Mouse (Mus musculus) adrenal gland, adult 8-10 months (tissue): ENCODE results near the gene Snx9. TPM values are rescaled to one million over a fixed set of nuclear protein-coding genes. Genes with fewer than 3 reads are reported as not detected.
A peak's percentile ranks its signal among the peaks of the same experiment; 100 is the strongest.

Experiments
- DNase-seq: peaks from one replicate; pipeline ENCODE4 v3.0.0; 2022
- total RNA-seq, 4 experiments: library from RNA; stranded (reverse); gene quantifications; 2 replicates each; pipeline ENCODE4 v1.2.4; 2022

The Snx9 gene
- total RNA-seq, 4 experiments from 2014 or later: 46.3 to 61.4 (median 52.9) TPM

DNA sequence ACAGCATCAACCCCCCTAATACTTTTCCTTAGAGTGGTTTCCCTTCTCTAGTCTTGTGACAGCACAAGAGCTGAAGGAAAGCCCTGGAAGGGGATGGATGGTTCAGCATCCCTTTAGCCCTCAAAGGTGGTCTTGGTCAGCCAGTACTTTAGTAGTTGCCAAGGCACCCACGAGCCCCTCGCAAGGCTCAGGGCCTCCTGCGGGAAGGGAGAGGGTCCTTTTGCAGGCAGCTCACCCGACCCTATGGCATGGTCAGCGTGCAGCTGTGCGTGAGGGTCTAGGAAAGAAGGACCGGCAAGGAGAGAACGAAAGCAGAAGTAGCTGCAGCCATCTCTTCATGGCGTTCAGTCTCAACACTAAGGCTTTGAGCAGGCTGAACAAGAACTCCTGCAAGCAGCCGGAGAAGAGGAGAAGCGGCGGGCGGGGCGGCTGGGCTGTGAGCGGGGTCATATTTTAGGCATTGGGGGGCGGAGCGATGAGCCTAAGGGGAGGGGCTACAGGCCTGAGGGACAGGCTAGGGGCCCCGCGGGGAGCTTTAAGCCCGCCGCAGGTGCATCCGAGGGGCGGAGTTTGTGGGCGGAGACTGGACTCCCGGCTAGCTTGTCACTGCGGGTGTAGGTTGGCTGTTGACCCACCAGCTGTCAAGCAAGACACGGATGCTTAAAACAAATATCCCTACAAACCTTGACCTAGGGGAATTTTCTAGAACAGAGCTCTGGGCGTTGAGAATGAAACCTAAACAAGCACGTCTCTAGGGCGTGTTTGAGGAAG lies 93.6 kb downstream of the Snx9 start:
- DNase-seq: peak; percentile 76

DNA sequence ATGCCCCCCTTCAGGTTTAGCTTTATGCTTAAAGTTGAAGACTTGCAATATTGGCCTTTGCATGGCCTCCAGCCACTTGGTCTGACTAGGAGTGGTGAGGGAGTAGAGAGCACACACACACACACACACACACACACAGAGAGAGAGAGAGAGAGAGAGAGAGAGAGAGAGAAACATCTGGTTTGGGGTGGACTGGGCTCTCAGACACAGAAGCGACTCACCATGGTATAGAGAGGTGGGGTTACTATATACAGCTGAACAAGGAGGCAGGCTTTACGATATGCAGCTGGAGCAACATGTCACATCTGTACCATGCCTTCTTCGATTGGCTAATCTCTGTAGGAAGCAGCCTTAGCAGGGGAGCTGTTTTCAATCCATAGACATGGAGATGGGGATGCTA lies 94.6 kb downstream of the Snx9 start:
- DNase-seq: no peak

DNA sequence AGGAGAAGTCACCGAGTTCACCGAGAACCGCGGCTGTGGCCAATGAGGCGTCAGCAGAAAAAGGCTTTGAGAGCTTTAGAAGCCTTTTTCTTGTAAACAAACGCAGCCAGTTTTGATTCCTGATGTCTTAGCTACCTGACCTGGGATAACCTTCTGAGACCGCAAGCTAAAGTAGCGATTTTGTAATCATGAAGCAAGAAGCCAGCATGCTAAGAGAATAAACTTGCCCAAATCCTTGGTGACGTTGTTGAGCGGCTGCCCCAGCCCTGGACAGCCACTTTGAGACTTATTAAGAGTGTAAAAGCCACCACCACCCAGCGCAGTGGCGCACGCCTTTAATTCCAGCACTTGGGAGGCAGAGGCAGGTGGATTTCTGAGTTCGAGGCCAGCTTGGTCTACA lies 95.1 kb downstream of the Snx9 start:
- no peak for DNase-seq

DNA sequence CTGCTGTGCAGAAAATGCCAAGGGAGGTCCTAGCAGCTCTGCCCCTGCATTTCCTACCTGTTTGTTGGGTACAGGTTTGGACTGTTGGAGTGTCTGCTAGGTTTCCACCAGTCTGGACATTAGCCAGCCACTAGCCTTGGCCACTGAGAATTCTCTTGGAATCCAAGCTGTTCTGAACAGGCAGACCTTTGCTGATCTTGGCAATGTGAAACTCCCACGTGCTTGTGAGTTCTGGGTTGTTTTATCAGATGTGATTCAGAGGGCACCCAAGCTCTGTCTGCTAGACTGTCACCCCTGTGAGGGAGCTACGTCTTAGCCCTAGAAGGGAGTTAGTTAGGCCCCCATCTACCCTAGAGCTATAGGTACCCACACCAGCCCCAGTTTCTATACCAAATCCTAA lies 96.3 kb downstream of the Snx9 start:
- DNase-seq: peak; percentile 59

DNA sequence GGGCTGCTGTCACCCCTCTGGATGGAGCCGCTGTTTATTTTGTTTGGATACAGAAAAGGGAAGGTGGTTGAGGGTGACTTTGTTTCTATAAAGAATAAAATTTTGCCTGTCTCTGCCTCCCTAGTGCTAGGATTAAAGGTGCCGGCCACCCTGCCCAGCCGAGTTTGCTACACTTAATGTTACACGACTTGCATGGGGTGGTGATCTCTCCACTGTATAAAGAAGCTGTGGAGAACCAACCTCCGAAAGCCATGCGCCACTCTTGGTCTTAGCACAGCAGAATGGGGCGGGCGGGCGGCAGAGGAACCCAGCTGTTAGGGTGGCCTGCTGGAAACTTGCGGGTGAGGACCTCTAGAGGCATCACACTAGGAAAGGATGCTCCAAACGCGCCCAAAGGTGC lies 98.7 kb downstream of the Snx9 start:
- no peak for DNase-seq

DNA sequence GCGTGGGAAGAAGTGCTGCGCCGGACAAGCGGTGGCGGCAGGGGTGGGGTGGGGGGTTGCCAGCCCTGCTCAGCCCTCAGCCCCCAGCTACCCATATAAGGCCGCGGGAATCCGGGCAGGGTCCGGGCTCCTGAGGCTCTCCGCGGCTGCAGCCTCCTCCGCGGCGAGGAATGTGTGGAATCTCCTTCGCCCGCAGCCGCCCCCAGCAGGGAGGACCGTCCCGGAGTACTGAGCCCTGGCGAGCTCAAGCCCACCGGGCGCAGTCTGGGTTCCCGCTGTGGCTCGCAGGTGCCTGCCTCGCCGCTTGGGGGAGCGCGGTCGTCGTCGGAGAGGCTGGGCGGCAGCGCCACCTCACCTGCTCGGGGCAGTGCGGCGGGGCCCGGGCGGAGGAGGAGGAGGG lies 99.7 kb downstream of the Snx9 start:
- peak; percentile 71 for DNase-seq

DNA sequence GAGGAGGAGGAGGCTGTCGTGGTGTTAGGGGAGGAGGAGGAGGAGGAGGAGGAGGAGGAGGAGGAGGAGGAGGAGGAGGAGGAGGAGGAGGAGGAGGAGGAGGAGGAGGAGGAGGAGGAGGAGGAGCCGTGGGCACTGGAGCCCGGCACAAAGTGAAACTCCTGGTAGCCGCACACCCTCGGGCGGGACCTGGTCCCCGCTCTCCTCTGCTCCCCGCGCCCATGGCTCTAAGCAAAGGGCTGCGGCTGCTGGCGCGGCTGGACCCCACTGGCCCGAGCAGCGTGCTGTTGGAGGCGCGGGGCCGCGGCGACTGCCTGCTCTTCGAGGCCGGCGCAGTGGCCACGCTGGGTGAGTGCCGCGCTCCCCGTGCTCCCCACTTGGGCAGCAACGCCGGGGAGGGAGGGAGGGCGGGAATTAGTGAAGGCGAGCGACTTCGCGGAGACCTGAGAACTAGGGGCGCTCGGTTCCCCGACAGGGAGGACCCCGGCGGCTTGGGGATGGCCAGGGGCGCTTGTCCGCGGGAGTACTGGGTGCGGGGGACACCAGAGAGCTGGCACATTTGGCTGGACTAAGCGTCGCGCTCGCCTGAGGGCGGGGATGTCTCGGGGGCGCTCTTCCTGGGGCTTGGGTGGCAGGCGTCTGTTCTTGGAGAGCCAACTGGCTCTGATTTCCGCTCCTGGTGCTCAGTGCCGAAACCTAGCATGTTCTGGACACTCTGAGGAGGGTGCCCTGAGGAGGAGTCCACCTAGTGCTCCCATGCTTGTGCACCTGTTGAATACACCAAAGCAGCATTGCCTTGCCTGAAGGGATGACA lies 100.3 kb downstream of the Snx9 start, which contains the start of gene Synj2:
Gene Synj2 (plus strand): TSS at position 51 of the 814 bp plus-strand sequence.
- no peak for DNase-seq

DNA sequence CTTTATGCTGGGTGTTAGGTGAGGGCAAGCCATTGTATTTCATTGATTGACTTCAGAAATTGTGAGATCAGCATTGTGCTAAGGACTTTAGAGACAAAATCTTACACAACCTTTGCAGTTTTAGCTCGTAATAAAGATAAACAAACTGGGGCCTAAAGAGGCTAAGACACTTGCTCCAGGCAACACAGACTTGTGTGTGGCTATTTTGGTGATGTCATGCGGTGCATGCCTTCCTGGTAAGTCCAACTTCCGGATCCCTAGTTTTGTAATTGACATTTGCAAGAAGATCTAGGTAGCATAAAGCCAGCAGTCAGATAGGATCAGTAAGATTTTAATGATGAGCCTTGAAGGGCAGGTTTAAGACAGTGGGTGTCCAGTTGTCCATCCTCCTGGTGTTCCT lies 101.0 kb downstream of the Snx9 start:
- DNase-seq: no peak

DNA sequence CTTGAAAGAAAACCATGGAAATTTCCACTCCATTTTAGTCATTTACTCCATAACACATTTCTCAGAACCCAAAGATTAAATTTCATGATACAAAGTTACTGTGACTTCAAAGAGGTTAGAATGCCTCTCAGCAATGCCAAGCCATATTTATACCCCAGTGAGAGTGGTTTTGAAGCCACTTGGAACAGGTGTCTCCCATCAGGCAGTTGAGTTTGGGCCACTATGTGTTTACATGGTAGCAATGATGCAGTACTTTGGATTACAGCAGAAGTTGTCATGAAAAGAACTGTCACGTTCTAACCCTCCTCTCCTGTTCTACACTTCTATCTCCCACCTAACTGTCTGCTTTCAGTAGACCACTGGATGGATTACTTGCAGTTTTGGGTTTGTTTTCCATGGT lies 101.9 kb downstream of the Snx9 start:
- no peak for DNase-seq

DNA sequence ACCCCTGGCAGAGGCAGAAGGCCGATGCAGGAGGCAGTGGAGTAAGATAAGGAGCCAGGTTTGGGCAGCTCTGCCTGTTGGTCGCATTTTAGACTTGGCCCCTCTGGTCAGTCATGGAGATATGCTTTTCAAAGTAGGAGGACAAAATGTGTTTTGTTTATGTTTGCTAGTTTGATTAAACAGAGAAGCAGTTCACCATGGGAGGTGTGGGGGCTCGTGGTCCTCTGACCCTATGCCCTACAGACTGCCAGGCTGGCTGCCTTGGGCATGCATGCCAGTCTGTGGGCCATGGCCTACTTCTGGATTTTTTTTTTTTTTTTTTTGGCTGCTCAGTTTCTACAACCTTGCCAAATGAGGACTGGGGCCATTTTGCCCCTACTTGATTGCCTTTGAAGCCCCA lies 105.9 kb downstream of the Snx9 start:
- DNase-seq: no peak

DNA sequence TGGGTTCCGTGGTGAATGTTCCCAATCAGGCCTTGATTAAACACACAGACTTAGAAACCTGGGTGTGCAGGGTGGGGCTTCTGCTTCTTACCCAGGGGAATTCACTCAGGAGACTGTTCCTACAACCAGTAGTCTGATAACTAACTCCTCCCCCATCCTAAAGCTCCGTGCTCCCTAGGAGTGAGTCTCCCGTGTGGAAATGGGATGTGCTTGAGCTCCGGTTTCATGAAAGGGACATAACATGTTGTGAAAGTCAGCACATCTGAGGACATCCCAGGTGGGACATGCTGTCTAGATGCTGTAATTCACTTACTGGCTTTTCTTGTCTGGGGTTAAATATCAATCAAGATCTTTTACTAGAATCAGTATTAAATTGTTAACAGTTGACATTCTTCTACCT lies 111.3 kb downstream of the Snx9 start:
- no peak for DNase-seq

DNA sequence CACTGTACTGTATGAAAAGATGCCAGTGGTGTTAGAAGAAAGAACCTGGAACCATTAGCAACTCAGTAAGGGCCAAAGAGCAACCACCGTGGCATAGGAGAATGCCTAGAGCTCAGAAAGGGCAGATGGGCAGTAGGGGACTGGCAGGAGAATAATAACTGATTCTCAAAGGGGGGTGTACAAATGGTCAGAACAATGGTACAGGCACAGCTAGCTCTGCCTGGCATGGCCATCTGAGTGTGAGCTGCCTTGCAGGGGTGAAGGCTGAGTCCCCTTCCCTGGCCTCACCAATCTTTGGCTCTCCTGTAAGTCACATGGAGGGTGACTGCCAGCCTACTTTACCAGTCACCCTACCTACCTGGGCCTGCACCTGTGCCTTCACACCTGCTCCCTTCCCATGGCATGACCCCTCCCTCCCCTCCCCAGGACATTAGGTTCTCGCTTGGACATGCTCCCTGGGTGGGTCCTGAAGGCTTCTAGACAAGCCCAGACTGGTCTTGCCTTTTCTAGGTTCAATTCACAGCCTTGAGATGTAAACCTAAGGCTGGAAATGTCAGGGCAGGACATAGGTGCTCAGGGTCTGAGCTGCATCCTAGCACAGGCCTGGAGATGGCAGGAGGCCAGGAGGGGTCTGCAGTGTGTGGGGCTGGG lies 115.3 kb downstream of the Snx9 start:
- no peak for DNase-seq

DNA sequence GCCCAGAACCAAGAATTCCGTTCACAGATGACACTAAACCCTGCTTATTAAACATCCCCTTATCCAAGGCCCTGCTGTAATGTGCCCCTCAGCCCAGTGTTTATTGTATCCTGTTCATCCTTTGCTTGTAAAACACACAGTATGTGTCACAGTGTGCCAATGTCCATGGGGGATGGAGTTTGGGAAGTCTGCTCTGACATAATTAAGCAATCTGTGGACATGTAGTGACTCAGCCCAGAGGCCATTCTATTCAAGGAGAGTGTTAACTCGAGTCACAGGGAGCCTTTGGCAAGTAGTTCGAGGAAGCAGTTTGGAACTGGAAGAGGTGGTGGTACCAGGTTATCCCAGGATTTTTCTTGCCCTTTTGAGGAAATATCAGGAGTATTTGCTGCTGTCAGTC lies 116.0 kb downstream of the Snx9 start:
- DNase-seq: peak; percentile 58

DNA sequence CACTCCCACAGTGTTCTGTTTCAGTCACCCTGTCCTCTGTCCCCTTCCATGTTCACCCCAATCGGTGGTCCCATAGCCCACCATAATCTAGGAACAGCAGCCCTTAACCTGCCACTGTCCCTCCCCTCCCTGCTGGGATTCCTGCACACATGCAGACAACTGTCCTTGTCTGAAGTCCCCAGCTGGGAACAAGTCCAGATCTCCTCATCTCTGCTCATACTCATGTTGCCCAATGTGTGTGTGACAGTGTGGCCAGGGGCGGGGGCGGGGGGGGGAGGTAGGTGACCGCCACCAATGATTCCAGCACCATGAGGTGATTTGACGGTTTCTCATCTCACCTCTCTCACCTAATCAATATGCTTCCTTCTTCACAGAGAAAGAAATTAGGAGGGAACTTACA lies 117.1 kb downstream of the Snx9 start:
- DNase-seq: no peak

DNA sequence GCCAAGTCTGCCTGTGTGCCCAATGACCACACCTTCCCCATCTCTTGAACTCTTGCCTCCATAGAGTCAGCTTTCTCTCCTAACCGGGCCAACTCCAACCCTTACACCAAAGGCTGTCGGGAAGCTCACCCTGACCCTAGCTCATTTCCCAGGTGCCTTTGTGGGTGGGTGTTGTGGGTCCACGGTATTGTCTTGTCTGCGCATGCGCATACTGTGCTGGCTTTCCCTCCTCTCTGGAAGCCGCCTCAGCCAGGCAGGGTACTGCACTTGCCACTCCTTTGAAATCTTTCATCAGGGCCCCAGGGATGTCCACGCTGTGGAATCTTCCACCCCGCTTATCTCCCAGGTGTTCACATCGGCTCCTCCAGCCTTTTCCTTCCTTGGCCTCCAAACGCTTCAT lies 117.5 kb downstream of the Snx9 start:
- DNase-seq: no peak

DNA sequence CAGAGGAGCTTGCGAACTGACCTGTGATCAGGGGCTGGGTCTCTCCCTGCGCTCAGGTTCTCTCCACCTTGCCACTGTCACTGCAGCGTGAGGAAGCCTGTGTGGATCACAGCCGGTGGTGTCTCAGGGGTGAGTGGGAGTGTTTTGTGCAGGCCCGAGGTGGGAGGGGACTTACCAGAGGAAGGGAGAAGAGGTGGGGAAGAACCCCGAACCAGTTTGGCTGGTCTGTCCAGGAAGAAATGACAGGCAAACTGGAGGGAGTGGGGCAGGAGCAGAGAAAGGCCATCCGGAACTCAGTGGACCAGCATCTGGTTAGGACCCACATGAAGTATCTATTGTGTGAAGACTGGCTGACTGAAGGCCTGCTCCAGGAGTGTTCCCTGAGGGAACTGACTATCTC lies 118.0 kb downstream of the Snx9 start:
- DNase-seq: no peak

DNA sequence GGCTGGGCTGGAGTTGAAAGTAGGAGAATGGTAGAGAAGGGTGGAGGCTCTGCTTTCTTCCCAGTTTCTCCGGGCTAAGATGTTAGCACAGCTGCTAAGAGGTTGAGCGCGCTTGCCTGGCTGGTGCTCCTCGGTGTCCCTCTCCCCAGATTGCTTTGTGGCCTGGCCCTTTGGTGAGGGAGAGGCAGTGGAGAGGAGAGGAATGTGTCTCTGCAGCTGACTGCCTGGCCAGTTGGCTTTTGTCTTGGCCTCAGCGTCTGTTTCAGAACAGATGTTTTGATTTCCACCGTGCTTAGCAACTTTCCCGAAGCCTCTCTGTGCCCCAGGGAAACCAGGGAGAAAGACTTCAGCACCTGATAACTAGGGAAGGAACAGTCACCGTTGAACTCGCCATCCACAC lies 118.7 kb downstream of the Snx9 start:
- no peak for DNase-seq

DNA sequence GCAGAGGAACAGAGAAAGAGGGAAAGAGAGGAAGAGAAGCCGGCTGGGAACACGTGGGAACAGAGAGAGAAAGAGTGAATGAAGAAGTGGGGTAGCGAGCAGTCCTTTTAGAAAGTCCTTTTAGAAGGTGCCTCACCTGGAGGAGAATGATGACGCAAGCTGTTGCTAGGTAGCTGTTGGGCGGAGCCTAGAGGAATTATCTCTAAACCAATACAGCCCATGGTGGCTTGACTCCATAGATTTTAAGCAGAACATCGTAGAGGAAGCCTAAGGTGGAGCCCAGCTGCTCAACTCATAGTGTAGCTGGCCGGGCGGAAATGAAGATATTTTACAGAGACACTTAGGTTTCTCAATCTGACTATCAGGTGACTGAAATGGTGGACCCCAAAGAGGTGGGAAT lies 122.6 kb downstream of the Snx9 start:
- no peak for DNase-seq

DNA sequence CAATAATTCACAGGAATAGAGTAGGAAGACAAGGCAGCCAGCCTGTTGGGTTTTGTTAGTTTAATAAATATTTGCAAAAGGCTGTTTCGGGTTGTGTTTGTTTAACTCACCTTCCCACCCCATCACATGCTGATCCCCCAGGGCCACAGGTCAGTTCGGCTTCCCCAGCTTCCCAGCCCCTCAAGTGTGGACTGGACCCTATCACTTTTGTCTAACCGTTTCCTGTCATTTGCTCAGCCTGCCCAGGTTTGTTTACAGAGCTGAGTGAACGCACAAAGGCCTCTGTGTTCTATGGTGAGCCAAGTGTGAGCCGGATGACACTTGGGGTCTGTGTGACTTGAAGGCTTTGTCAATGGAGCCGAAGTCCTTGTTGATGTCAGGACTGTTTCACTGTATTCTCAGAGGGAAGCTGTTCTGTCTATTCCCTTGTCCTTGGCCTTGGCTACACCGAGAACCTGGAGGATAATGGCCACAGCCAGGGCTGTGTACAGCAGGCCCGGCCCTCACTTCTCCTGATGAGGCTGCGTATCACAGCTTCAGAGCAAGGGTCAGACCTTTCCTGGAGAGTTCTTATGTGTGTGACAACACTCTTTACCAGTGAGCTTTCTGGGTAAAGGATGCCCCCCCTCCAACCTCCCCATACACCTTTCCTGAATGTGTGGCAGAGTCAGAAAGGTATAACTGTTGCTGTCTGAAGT lies 124.1 kb downstream of the Snx9 start:
- no peak for DNase-seq

DNA sequence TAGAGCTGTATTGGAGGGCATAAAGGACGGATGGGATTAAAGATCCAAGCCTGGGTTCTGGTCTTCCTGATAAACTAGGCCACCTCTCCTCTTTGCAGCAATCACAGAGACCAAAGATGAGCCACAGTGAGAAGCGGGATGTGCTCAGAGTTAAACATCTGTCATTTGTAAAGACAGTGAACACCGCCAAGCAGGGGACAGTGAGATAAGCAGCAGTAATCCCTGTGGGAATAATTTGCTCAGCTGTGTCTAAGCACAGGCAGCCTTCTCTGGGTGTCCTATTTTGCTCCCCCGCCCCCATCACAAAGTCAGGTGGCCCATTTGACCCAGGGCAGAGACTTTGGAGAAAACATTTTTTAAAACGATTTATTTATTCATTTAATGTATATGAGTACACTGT lies 125.6 kb downstream of the Snx9 start:
- DNase-seq: no peak

DNA sequence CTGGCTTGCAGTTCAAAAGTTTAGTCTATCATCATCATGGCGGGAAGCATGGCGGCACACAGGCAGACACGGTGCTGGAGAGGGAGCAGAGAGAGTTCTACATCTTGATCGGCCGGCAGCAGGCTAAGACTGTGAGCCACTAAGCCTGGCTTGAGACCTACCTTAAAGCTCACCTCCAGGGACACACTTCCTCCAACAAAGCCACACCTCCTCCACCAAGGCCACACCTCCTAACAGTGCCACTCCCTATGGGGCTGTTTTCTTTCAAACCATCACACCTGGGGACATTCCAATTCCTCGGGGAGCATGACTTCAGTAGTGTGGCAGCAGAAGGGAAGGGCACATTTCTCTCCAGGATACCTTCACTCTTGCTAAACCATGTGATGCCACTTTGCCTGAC lies 127.4 kb downstream of the Snx9 start:
- DNase-seq: no peak

DNA sequence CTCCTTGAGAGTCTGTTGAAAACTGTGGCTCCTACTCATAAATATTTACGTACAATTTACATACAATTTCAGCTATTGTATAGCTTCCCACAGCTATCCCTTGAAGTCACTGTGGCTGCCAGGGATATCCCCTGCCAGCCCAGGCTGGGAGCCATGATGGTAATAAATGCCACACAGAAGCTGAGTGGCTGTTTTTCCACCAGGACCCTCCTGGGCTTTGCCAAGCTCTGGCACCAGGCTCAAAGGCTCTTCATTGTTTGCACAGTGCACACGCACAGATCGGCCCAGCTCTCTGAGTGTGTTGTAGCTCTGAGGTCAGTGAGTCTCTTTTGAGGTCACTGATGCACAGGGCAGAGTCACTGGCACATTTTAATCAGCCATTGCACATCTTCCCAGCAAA lies 128.1 kb downstream of the Snx9 start:
- no peak for DNase-seq

DNA sequence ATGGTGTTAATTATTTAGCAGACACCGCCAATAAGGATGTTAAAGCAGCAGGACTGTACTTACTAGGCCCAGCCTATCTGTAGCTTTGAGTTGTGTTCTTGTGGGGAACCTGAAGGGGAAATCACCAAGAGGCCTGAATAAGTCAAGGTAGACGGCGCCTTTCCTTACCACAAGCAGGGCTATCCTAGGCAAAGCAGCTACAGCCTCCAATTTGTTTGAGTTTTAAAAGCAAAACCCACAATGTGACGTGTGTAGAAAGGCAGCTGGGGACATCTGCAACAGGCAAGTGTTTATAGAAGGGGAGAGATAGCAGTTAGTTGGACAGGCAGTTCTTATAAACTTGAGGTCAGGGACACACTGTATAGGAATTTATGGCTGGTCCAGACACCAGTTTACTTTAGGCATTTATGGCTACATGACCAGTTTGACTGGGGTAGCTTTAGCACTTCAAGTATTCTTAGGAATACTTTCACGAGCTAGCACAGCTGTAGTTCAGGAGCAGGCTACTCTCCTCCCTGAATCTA lies 129.2 kb downstream of the Snx9 start:
- DNase-seq: no peak
